Mouse (Mus musculus): ENCODE results near the gene Hcrtr1.

GRCm38 (mm10) chr4:130161349-130161748, 22.2 kb upstream of the Hcrtr1 start:
- TF ChIP-seq CTCF (IDR thresholded peaks at IDR 0.05; ENCODE audit: insufficient read depth, low read depth, low read length), result no peak
- TF ChIP-seq POLR2A (IDR thresholded peaks at IDR 0.05; ENCODE audit: insufficient read depth, low read depth, low read length), result no peak
